Mouse (Mus musculus) testis, adult 2 months (tissue): ENCODE results near the gene Macf1. TPM values are rescaled to one million over a fixed set of nuclear protein-coding genes. Genes with fewer than 3 reads are reported as not detected.

ENCODE experiments used
- H3K27ac ChIP-seq: fragments of 200-500 bp; 2 replicates; pipeline ENCODE4 v1.5.1; 2012; ENCODE audit warnings: low read depth, low read length; ENCODE audit not compliant: control insufficient read depth, insufficient read depth
- H3K27me3 ChIP-seq: fragments of 200-500 bp; 2 replicates; pipeline ENCODE4 v1.6.1; 2012; ENCODE audit warnings: mild to moderate bottlenecking, low read length, moderate library complexity; ENCODE audit not compliant: control insufficient read depth, insufficient read depth
- H3K36me3 ChIP-seq: fragments of 200-500 bp; 2 replicates; pipeline ENCODE4 v1.6.1; 2012; ENCODE audit warnings: mild to moderate bottlenecking, low read length; ENCODE audit not compliant: control insufficient read depth, insufficient read depth
- H3K4me1 ChIP-seq: fragments of 200-500 bp; 2 replicates; pipeline ENCODE4 v1.6.1; 2012; ENCODE audit warnings: low read length; ENCODE audit not compliant: control insufficient read depth, insufficient read depth
- H3K4me3 ChIP-seq: fragments of 200-500 bp; 2 replicates; pipeline ENCODE4 v1.5.1; 2012; ENCODE audit warnings: low read depth, mild to moderate bottlenecking, low read length, moderate library complexity, mixed read lengths; ENCODE audit not compliant: control insufficient read depth
- CTCF ChIP-seq: fragments of 200-500 bp; IDR thresholded peaks from 2 replicates; pipeline ENCODE4 v1.5.1; 2012; ENCODE audit warnings: low read depth, mild to moderate bottlenecking, inconsistent platforms, low read length, moderate library complexity; ENCODE audit not compliant: control insufficient read depth, insufficient read depth, insufficient replicate concordance
- POLR2A ChIP-seq: fragments of 200-500 bp; IDR thresholded peaks from 2 replicates; pipeline ENCODE4 v1.6.1; 2012; ENCODE audit warnings: low read depth, mild to moderate bottlenecking, inconsistent platforms, low read length, moderate library complexity; ENCODE audit not compliant: control insufficient read depth
- polyA plus RNA-seq: library from polyadenylated mRNA; depleted of rRNA; stranded (reverse); fragments of >200 nt; gene quantifications from 2 replicates; pipeline ENCODE4 v1.2.3, GENCODE M21; 2012

Gene Macf1
- polyA plus RNA-seq, 1 experiment = 24.4 TPM

GRCm38 (mm10) chr4:123685506-123686242 is 1.5 kb upstream of the Macf1 start:
- peak overlapping the region; percentile 75; the same call in 1 of the 2 replicates for H3K4me3 ChIP-seq
- H3K27ac ChIP-seq = no peak overlapping the region
- H3K4me1 ChIP-seq = peaks cover 19% of the 10 kb centered on the region
- H3K36me3 ChIP-seq = no peaks in the 10 kb centered on the region
- TF ChIP-seq POLR2A (no peak), CTCF (no peak)
- H3K27me3 ChIP-seq = no peaks in the 10 kb centered on the region

GRCm38 (mm10) chr4:123685046-123685445 is 886 bp upstream of the Macf1 start:
- Histone ChIP-seq H3K27ac (no peak overlapping the region), H3K4me3 (no peak overlapping the region), H3K36me3 (no peaks in the 10 kb centered on the region), H3K27me3 (no peaks in the 10 kb centered on the region), H3K4me1 (peaks cover 18% of the 10 kb centered on the region)
- no peak for TF ChIP-seq POLR2A
- TF ChIP-seq CTCF = no peak

GRCm38 (mm10) chr4:123682291-123682690 is 1.9 kb downstream of the Macf1 start:
- no peaks in the 10 kb centered on the region for H3K27me3 ChIP-seq
- TF ChIP-seq CTCF (no peak), POLR2A (no peak)
- H3K4me3 ChIP-seq = no peak overlapping the region
- H3K36me3 ChIP-seq = no peaks in the 10 kb centered on the region
- peaks cover 14% of the 10 kb centered on the region for H3K4me1 ChIP-seq
- no peak overlapping the region for H3K27ac ChIP-seq

DNA sequence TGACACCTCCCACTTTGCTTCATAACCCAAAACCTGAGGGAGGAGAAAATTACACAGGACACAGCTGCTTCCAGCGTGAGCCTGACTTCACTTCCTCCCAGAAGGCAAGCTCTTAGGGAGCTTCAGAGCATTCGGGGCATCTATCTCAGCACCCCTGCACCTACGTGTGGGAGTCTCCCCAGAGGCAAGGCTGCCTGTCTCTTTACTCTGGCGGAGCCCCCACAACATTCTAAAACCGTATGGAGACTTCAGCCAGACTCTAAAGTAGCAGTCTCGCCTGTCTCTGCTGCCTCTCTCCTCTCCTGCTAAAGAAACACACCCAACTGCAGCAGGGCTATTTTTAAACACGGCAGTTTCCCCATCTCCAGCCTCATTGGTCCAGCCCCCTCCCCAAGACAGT is 3.2 kb downstream of the Macf1 start:
- H3K4me3 ChIP-seq = no peak overlapping the region
- TF ChIP-seq POLR2A (no peak), CTCF (no peak)
- no peaks in the 10 kb centered on the region for H3K27me3 ChIP-seq
- H3K4me1 ChIP-seq = peaks cover 4% of the 10 kb centered on the region
- no peak overlapping the region for H3K27ac ChIP-seq
- H3K36me3 ChIP-seq = no peaks in the 10 kb centered on the region

DNA sequence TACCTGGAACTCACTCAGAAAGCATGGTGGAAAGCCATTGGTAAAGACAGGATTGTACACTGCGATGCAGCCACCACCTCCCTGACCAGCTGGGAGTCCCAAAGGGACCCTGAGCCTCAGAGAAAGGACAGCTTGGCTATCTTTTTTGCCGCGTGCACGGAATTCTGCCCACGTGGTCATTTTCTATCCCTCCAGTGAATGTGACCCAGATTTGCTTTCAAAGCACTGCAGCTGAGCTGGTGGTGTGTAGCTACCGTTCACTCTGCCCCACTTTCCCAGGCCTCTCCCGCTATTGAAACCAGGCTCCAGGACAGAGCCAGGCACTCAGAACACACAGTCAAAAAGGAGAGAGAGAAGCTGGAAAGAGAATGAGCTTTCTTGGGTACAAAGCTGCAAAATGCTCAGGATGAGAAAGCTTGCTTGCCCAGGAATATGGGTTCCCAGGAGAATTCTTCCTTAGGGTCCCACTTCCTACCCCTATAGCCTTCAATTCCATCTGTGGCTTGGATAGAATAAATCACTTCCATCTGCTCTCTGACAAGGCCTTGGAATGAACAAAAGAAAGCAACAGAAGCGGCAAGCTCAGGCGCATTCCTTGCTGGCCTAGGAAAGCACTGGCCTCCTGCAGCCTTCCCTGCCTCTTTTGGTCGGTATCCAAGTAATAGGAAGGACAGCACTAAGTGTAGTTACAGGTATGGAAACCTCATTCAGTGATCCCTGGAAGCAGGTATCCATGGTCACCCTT is 6.9 kb downstream of the Macf1 start:
- Histone ChIP-seq H3K4me3 (no peak overlapping the region), H3K27me3 (no peaks in the 10 kb centered on the region), H3K36me3 (no peaks in the 10 kb centered on the region), H3K4me1 (peaks cover 4% of the 10 kb centered on the region), H3K27ac (no peak overlapping the region)
- TF ChIP-seq POLR2A (no peak), CTCF (no peak)

- H3K27ac ChIP-seq = peak overlapping the region; percentile 3; the same call in 1 of the 2 replicates
- H3K4me1 ChIP-seq = peaks cover 5% of the 10 kb centered on the region
- no peaks in the 10 kb centered on the region for H3K27me3 ChIP-seq
- no peak overlapping the region for H3K4me3 ChIP-seq
- TF ChIP-seq CTCF (no peak), POLR2A (no peak)
- no peaks in the 10 kb centered on the region; the same call in 1 of the 2 replicates for H3K36me3 ChIP-seq
These were observed 13.6 kb downstream of the Macf1 start for GRCm38 (mm10) chr4:123670598-123670997.

GRCm38 (mm10) chr4:123669696-123670095 is 14.5 kb downstream of the Macf1 start:
- H3K27me3 ChIP-seq = no peaks in the 10 kb centered on the region
- H3K27ac ChIP-seq = no peak overlapping the region
- no peak overlapping the region for H3K4me3 ChIP-seq
- peaks cover 11% of the 10 kb centered on the region for H3K4me1 ChIP-seq
- TF ChIP-seq CTCF (no peak), POLR2A (no peak)
- H3K36me3 ChIP-seq = no peaks in the 10 kb centered on the region; the same call in 1 of the 2 replicates
